Mouse (Mus musculus): ENCODE results near the gene Ctag2.

Gene Ctag2

DNA sequence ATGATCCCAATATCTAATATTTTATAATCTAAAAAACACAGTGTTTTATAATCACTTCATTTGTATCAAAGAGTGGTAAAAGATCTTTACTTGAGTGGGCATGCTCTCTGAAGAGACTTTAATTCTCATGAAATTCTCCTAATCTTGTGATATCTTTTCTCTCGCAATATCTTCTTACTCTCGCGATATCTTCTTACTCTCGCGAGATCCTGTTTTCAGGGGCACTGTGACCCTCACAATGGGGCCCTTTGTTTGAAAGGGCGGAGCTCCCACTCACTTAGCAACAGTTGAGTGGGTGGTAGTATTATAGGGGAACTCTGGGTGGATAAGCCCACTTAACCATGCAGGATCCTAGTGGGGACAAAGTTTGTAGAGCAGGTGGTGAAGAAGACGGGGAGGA, at the start of gene Ctag2:
Gene Ctag2 (plus strand): TSS at position 301 of the 400 bp plus-strand sequence.
- in situ Hi-C loops (cut with MboI; ENCODE audit: unreplicated experiment in 2 of 2), result no loop called here

All from v-Abl transformed pro-B cells (cell line).